Mouse (Mus musculus) midbrain, embryonic 16.5 days (tissue): Measurements from ENCODE around the gene Nanog. TPM values are rescaled to one million over a fixed set of nuclear protein-coding genes. Genes with fewer than 3 reads are reported as not detected.
A peak's percentile ranks its signal among the peaks of the same experiment; 100 is the strongest.

Experiments used
- ATAC-seq: fragments of 200-750 bp; cut with Nextera tagmentation; 2 replicates; pipeline ENCODE4 v1.8.0; 2017; ENCODE audit warnings: moderate TSS enrichment
- H3K27ac ChIP-seq: fragments of 300-500 bp; sonication (generic); 2 replicates; pipeline ENCODE4 v1.5.1; 2014; ENCODE audit warnings: mild to moderate bottlenecking, low read length, mixed read lengths
- H3K27me3 ChIP-seq: fragments of 300-500 bp; sonication (generic); 2 replicates; pipeline ENCODE4 v1.6.1; 2014; ENCODE audit warnings: low read depth, low read length, mixed read lengths; ENCODE audit not compliant: control insufficient read depth, insufficient read depth
- H3K36me3 ChIP-seq: fragments of 300-500 bp; sonication (generic); 2 replicates; pipeline ENCODE4 v1.6.1; 2014; ENCODE audit warnings: mild to moderate bottlenecking, low read length, moderate library complexity, mixed read lengths; ENCODE audit not compliant: control insufficient read depth, insufficient read depth
- H3K4me1 ChIP-seq: fragments of 300-500 bp; sonication (generic); 2 replicates; pipeline ENCODE4 v1.6.1; 2014; ENCODE audit warnings: mild to moderate bottlenecking, low read length, mixed read lengths; ENCODE audit not compliant: control insufficient read depth, insufficient read depth
- H3K4me2 ChIP-seq: fragments of 300-500 bp; sonication (generic); 2 replicates; pipeline ENCODE4 v1.6.1; 2014; ENCODE audit warnings: mild to moderate bottlenecking, low read length, mixed read lengths
- H3K4me3 ChIP-seq: fragments of 300-500 bp; sonication (generic); 2 replicates; pipeline ENCODE4 v1.5.1; 2014; ENCODE audit warnings: low read depth, mild to moderate bottlenecking, low read length, moderate library complexity, mixed read lengths
- H3K9ac ChIP-seq: fragments of 300-500 bp; sonication (generic); 2 replicates; pipeline ENCODE4 v1.6.1; 2014; ENCODE audit warnings: low read depth, low read length, mixed read lengths
- H3K9me3 ChIP-seq: fragments of 300-500 bp; sonication (generic); replicated peaks from 2 replicates; pipeline ENCODE4 v1.6.1; 2014; ENCODE audit warnings: mild to moderate bottlenecking, low read length, mixed read lengths; ENCODE audit not compliant: control insufficient read depth, poor library complexity, severe bottlenecking
- WGBS: fragments of 180-500 bp; shearing (Covaris S2); extraction: QIAGEN DNeasy Blood & Tissue Kit; methylation state at CpG from one replicate; pipeline ENCODE4 v1.1.7; 2014; 5-methylcytosine and 5-hydroxymethylcytosine counted together
- polyA plus RNA-seq: library from polyadenylated mRNA; unstranded; fragments of >200 nt; fragmentation: Nextera tagmentation; extraction: Ambion mirVana; gene quantifications from 2 replicates; pipeline ENCODE4 v1.2.1, GENCODE M21; 2015

The Nanog gene
- polyA plus RNA-seq, 1 experiment from 2014 or later = not detected

- Histone ChIP-seq H3K4me2 (no peak overlapping the region), H3K36me3 (no peaks in the 10 kb centered on the region), H3K9me3 (no peaks in the 10 kb centered on the region), H3K27ac (no peak overlapping the region), H3K4me3 (no peak overlapping the region), H3K9ac (no peak overlapping the region), H3K4me1 (peaks cover 4% of the 10 kb centered on the region), H3K27me3 (no peaks in the 10 kb centered on the region)
- WGBS = 76% methylated on average over 5 of the region's 5 CpGs
- peak; percentile 27; the same call in 1 of the 2 replicates for ATAC-seq
Measured at GRCm38 (mm10) chr6:122668823-122669222, 38.5 kb upstream of the Nanog start.

GRCm38 (mm10) chr6:122669406-122670200 lies 37.7 kb upstream of the Nanog start:
- 3% methylated on average over 19 of the region's 19 CpGs for WGBS
- Histone ChIP-seq H3K4me2 (peak overlapping the region; percentile 66), H3K9ac (peak overlapping the region; percentile 49), H3K9me3 (no peaks in the 10 kb centered on the region), H3K27ac (peak overlapping the region; percentile 68), H3K4me1 (peaks cover 4% of the 10 kb centered on the region), H3K27me3 (no peaks in the 10 kb centered on the region), H3K4me3 (peak overlapping the region; percentile 45), H3K36me3 (no peaks in the 10 kb centered on the region)
- peak; percentile 93 for ATAC-seq

DNA sequence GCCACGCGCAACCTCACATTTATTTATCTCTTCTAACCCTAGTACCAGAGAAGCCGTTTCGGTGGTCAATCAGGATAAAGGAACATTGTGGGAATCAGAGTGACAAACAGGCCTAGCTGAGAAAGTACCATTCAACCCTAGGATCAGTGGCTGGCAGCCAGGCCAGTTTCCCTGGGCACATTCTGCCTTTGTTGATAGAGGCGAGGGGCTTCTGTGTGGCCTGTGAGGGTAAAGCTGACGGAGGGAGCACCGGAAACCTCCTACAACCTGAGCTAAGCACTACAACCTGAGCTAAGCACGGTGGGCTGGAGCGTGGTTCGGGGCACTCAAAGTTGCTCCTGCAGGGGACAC lies 37.1 kb upstream of the Nanog start:
- peak; percentile 54 for ATAC-seq
- peaks cover 4% of the 10 kb centered on the region for H3K4me1 ChIP-seq
- peak overlapping the region; percentile 45 for H3K4me3 ChIP-seq
- WGBS = 18% methylated on average over 10 of the region's 10 CpGs
- H3K9ac ChIP-seq = peak overlapping the region; percentile 49
- no peaks in the 10 kb centered on the region for H3K36me3 ChIP-seq
- H3K27ac ChIP-seq = peak overlapping the region; percentile 68
- no peaks in the 10 kb centered on the region for H3K9me3 ChIP-seq
- H3K4me2 ChIP-seq = peak overlapping the region; percentile 66
- no peaks in the 10 kb centered on the region for H3K27me3 ChIP-seq

GRCm38 (mm10) chr6:122670841-122671240 lies 36.4 kb upstream of the Nanog start:
- Histone ChIP-seq H3K36me3 (no peaks in the 10 kb centered on the region), H3K9ac (no peak overlapping the region), H3K4me2 (no peak overlapping the region), H3K4me1 (peaks cover 4% of the 10 kb centered on the region), H3K27me3 (no peaks in the 10 kb centered on the region), H3K4me3 (no peak overlapping the region), H3K27ac (no peak overlapping the region), H3K9me3 (no peaks in the 10 kb centered on the region)
- no peak for ATAC-seq
- 91% methylated on average over 4 of the region's 4 CpGs for WGBS

- no peaks in the 10 kb centered on the region for H3K36me3 ChIP-seq
- H3K4me3 ChIP-seq = no peak overlapping the region
- H3K9ac ChIP-seq = no peak overlapping the region
- 55% methylated on average over 8 of the region's 8 CpGs for WGBS
- ATAC-seq = no peak
- H3K4me2 ChIP-seq = no peak overlapping the region
- H3K27ac ChIP-seq = no peak overlapping the region
- no peaks in the 10 kb centered on the region for H3K9me3 ChIP-seq
- H3K27me3 ChIP-seq = no peaks in the 10 kb centered on the region
- H3K4me1 ChIP-seq = peaks cover 4% of the 10 kb centered on the region
Measured at GRCm38 (mm10) chr6:122672746-122673145, 34.5 kb upstream of the Nanog start.

- ATAC-seq = no peak
- Histone ChIP-seq H3K4me2 (no peak overlapping the region), H3K4me3 (no peak overlapping the region), H3K4me1 (no peaks in the 10 kb centered on the region), H3K9me3 (no peaks in the 10 kb centered on the region), H3K27ac (no peak overlapping the region), H3K9ac (no peak overlapping the region), H3K27me3 (no peaks in the 10 kb centered on the region), H3K36me3 (no peaks in the 10 kb centered on the region)
- WGBS = 84% methylated on average over 3 of the region's 3 CpGs
Measured at GRCm38 (mm10) chr6:122682646-122683045, 24.6 kb upstream of the Nanog start.

GRCm38 (mm10) chr6:122686709-122687108 lies 20.6 kb upstream of the Nanog start:
- Histone ChIP-seq H3K27me3 (no peaks in the 10 kb centered on the region), H3K36me3 (no peaks in the 10 kb centered on the region), H3K4me3 (no peak overlapping the region), H3K27ac (no peak overlapping the region), H3K4me2 (no peak overlapping the region), H3K9me3 (no peaks in the 10 kb centered on the region), H3K9ac (no peak overlapping the region), H3K4me1 (no peaks in the 10 kb centered on the region)
- no peak for ATAC-seq
- whole genome bisulfite sequencing = 94% methylated on average over 13 of the region's 13 CpGs

GRCm38 (mm10) chr6:122689411-122690055 lies 17.8 kb upstream of the Nanog start:
- no peaks in the 10 kb centered on the region for H3K27me3 ChIP-seq
- WGBS = 87% methylated on average over 6 of the region's 6 CpGs
- H3K9me3 ChIP-seq = no peaks in the 10 kb centered on the region
- no peak overlapping the region for H3K4me2 ChIP-seq
- H3K4me3 ChIP-seq = no peak overlapping the region
- H3K36me3 ChIP-seq = no peaks in the 10 kb centered on the region
- H3K9ac ChIP-seq = no peak overlapping the region
- no peak overlapping the region for H3K27ac ChIP-seq
- ATAC-seq = no peak
- H3K4me1 ChIP-seq = no peaks in the 10 kb centered on the region

GRCm38 (mm10) chr6:122690082-122690481 lies 17.2 kb upstream of the Nanog start:
- ATAC-seq = no peak
- 87% methylated on average over 5 of the region's 5 CpGs for WGBS

More at GRCm38 (mm10) chr6:122690082-122690481, 17.2 kb upstream of the Nanog start:
- Histone ChIP-seq H3K9ac (no peak overlapping the region), H3K4me2 (no peak overlapping the region), H3K27ac (no peak overlapping the region), H3K9me3 (no peaks in the 10 kb centered on the region), H3K36me3 (no peaks in the 10 kb centered on the region), H3K4me1 (no peaks in the 10 kb centered on the region), H3K27me3 (no peaks in the 10 kb centered on the region), H3K4me3 (no peak overlapping the region)
